11 mouse cellular contexts compared by ENCODE assay signal in genomic region chr6:38912845-38913244, GRCm38 (mm10). TPM values are rescaled to one million over a fixed set of nuclear protein-coding genes. Genes with fewer than 3 reads are reported as not detected.
DNase-seq lines count a peak whose midpoint lies in the region; ATAC-seq lines count a peak whose summit lies in the region.
"Had no signal": no experiment of that assay in that cellular context is flagged by ENCODE, and none has a peak within 500 bp of the region (broad histone marks: within the 10 kb centered on the region; RNA-seq: fewer than 3 reads in every experiment).

No protein-coding gene starts in this region.

- no peak overlapping the region for H3K4me3 ChIP-seq in hindbrain, embryonic 15.5 days
- H3K4me3 ChIP-seq in hindbrain, embryonic 13.5 days = no peak overlapping the region
- peak overlapping the region; percentile 25 for H3K4me3 ChIP-seq in megakaryocyte, embryonic 14.5 days (replicated peaks)

- H3K4me2 ChIP-seq in hindbrain, embryonic 15.5 days = no peak overlapping the region
- H3K4me2 ChIP-seq in hindbrain, embryonic 13.5 days = no peak overlapping the region

- no peak overlapping the region for H3K9ac ChIP-seq in hindbrain, embryonic 15.5 days
- H3K9ac ChIP-seq in hindbrain, embryonic 13.5 days = no peak overlapping the region

- no peak overlapping the region for H3K27ac ChIP-seq in hindbrain, embryonic 15.5 days (replicated peaks)
- no peak overlapping the region for H3K27ac ChIP-seq in hindbrain, embryonic 13.5 days
- H3K27ac ChIP-seq: stomach, postnatal 0 days had no signal

- H3K9me3 ChIP-seq in hindbrain, embryonic 15.5 days = no peaks in the 10 kb centered on the region
- H3K9me3 ChIP-seq in hindbrain, embryonic 13.5 days = no peaks in the 10 kb centered on the region
- H3K9me3 ChIP-seq in megakaryocyte, embryonic 14.5 days = no peaks in the 10 kb centered on the region

- peaks cover 18% of the 10 kb centered on the region for H3K4me1 ChIP-seq in hindbrain, embryonic 15.5 days (replicated peaks)
- peaks cover 19% of the 10 kb centered on the region for H3K4me1 ChIP-seq in hindbrain, embryonic 13.5 days (replicated peaks)
- H3K4me1 ChIP-seq in megakaryocyte, embryonic 14.5 days = peaks cover 95% of the 10 kb centered on the region

- no peaks in the 10 kb centered on the region for H3K36me3 ChIP-seq in hindbrain, embryonic 15.5 days
- no peaks in the 10 kb centered on the region for H3K36me3 ChIP-seq in hindbrain, embryonic 13.5 days
- peaks cover 3% of the 10 kb centered on the region for H3K36me3 ChIP-seq in megakaryocyte, embryonic 14.5 days (replicated peaks; ENCODE audit: low read length)

- ATAC-seq in hindbrain, embryonic 15.5 days (ENCODE audit: low FRiP score, low read depth) = peak; percentile 29; the same call in 1 of the 2 replicates
- ATAC-seq in hindbrain, embryonic 13.5 days (ENCODE audit: low FRiP score) = no peak
- ATAC-seq in megakaryocyte, adult 5-6 weeks (ENCODE audit: poor library complexity, severe bottlenecking) = no peak

- no peaks in the 10 kb centered on the region for H3K27me3 ChIP-seq in hindbrain, embryonic 15.5 days
- H3K27me3 ChIP-seq in hindbrain, embryonic 13.5 days = peaks cover 6% of the 10 kb centered on the region; the same call in 1 of the 2 replicates
- peaks cover 2% of the 10 kb centered on the region for H3K27me3 ChIP-seq in megakaryocyte, embryonic 14.5 days (replicated peaks)

- 61% methylated on average over 9 of the region's 9 CpGs for WGBS in hindbrain, embryonic 15.5 days
- WGBS in hindbrain, embryonic 13.5 days = 67% methylated on average over 9 of the region's 9 CpGs

- DNase-seq in cerebellum, postnatal 10 days = peak; percentile 65 to 79
- no peak for DNase-seq in cerebellum, adult 9-10 months
- peak; percentile 34 for DNase-seq in telencephalon, adult 2 months (ENCODE audit: low read depth, low spot score)
- DNase-seq in cerebellum, adult 11-12 months = no peak
- DNase-seq: adrenal gland, postnatal 25 days; cerebellum, adult 18-20 months had no signal

RNA-seq across cellular contexts. Expression of gene Hipk2, which starts 36.9 kb away (rescaled TPM):
- 34.6 and 37.0 TPM in 2 replicates for polyA plus RNA-seq in hindbrain, embryonic 15.5 days (2015; fragmentation: Nextera tagmentation; extraction: Ambion mirVana)
- 39.6 and 42.1 TPM in 2 replicates for polyA plus RNA-seq in hindbrain, embryonic 13.5 days (2015; fragmentation: Nextera tagmentation; extraction: Ambion mirVana)
- 102 and 296 TPM in 2 replicates for polyA plus RNA-seq in megakaryocyte, embryonic 14.5 days (2012; ENCODE audit: insufficient read depth, low replicate concordance)
- 54.5 and 60.9 TPM in 2 replicates for total RNA-seq in megakaryocyte, adult 5-6 weeks (2015)
- total RNA-seq in megakaryocyte, adult 5-6 weeks (2017) = 9.5 and 21.8 TPM in 2 replicates

RNA-seq across cellular contexts. Expression of gene Tbxas1, which starts 37.6 kb away (rescaled TPM):
- 2.0 and 2.7 TPM in 2 replicates for polyA plus RNA-seq in hindbrain, embryonic 15.5 days (2015; fragmentation: Nextera tagmentation; extraction: Ambion mirVana)
- 2.6 and 2.7 TPM in 2 replicates for polyA plus RNA-seq in hindbrain, embryonic 13.5 days (2015; fragmentation: Nextera tagmentation; extraction: Ambion mirVana)
- 165 and 265 TPM in 2 replicates for polyA plus RNA-seq in megakaryocyte, embryonic 14.5 days (2012; ENCODE audit: insufficient read depth, low replicate concordance)
- 22.3 and 25.1 TPM in 2 replicates for total RNA-seq in megakaryocyte, adult 5-6 weeks (2015)
- total RNA-seq in megakaryocyte, adult 5-6 weeks (2017) = 33.0 and 43.3 TPM in 2 replicates

Comparison
In these comparisons a context has a peak if more than half of its experiments do, and no peak if none do; other contexts are left out.
1. DNase-seq: peak in cerebellum, postnatal 10 days (2 of 2) and telencephalon, adult 2 months (single experiment); none in cerebellum, adult 9-10 months (single experiment) and cerebellum, adult 11-12 months (single experiment).
2. RNA of gene Tbxas1, which starts 37.6 kb away (polyA plus RNA-seq): 165 to 265 TPM in megakaryocyte, embryonic 14.5 days; 2.6 to 2.7 TPM in hindbrain, embryonic 13.5 days and 2.0 to 2.7 TPM in hindbrain, embryonic 15.5 days; every median in the first group is over 10 times any median in the second.